Mouse (Mus musculus) neutrophil, adult 83 days (primary cell): ENCODE data around the gene Gm11020. TPM values are rescaled to one million over a fixed set of nuclear protein-coding genes. Genes with fewer than 3 reads are reported as not detected.

Experiments used
- total RNA-seq, 2 experiments: library from RNA; stranded (reverse); gene quantifications; one replicate each; pipeline ENCODE4 v1.2.4; 2023

Gene Gm11020
- total RNA-seq: not detected

GRCm38 (mm10) chr8:104321267-104321666 is at the start of gene Gm11020:
TSS of gene Gm11020 (plus strand) at chr8:104321567.

GRCm38 (mm10) chr8:104293081-104293480 is 28.3 kb upstream of the Gm11020 start, which contains the start of gene Cmtm2a:
TSS of gene Cmtm2a (minus strand) at chr8:104293181.

GRCm38 (mm10) chr8:104309441-104310155 is 11.8 kb upstream of the Gm11020 start, which contains the start of the genes Gm45711 and Cmtm1:
TSS of gene Gm45711 (minus strand) at chr8:104310081.
TSS of gene Cmtm1 (minus strand) at chr8:104310145.

GRCm38 (mm10) chr8:104321930-104322329 is 563 bp downstream of the Gm11020 start, which contains the start of gene Cmtm2b:
TSS of gene Cmtm2b (plus strand) at chr8:104322230.

GRCm38 (mm10) chr8:104339229-104339982 is 18.0 kb downstream of the Gm11020 start, which contains the start of gene Cmtm3:
TSS of gene Cmtm3 (plus strand) at chr8:104339410.

Other genes with a start within 250 kb of the Gm11020 start
- under 1 TPM; 0.26 to 0.33 TPM for gene Cdh5, start 219.9 kb upstream of the Gm11020 start, total RNA-seq
- not detected for gene Bean1, start 151.1 kb upstream of the Gm11020 start, total RNA-seq
- 10 to 100 TPM; 56.2 to 58.6 TPM for gene Tk2, start 73.0 kb upstream of the Gm11020 start, total RNA-seq
- 100 to 1,000 TPM in 1 of 2 experiments, 10 to 100 TPM in 1; 96.8 to 110 TPM for gene Cklf, start 70.7 kb upstream of the Gm11020 start, total RNA-seq
- not detected for gene Cmtm2a, start 28.4 kb upstream of the Gm11020 start, total RNA-seq
- not detected for gene Gm45711, start 11.5 kb upstream of the Gm11020 start, total RNA-seq
- gene Cmtm1, start 11.4 kb upstream of the Gm11020 start, total RNA-seq: not detected
- gene Cmtm2b, start 663 bp downstream of the Gm11020 start, total RNA-seq: not detected
- 10 to 100 TPM; 24.7 to 37.0 TPM for gene Cmtm3, start 17.8 kb downstream of the Gm11020 start, total RNA-seq
- under 1 TPM; 0.66 to 0.77 TPM for gene Cmtm4, start 74.2 kb downstream of the Gm11020 start, total RNA-seq
- 10 to 100 TPM; 30.2 to 42.7 TPM for gene Dync1li2, start 121.5 kb downstream of the Gm11020 start, total RNA-seq
- gene Terb1, start 188.3 kb downstream of the Gm11020 start, total RNA-seq: not detected
- gene Nae1, start 213.1 kb downstream of the Gm11020 start, total RNA-seq: 10 to 100 TPM; 15.4 to 16.9 TPM
- under 1 TPM; 0.70 to 0.71 TPM for gene Car7, start 213.1 kb downstream of the Gm11020 start, total RNA-seq